Mouse (Mus musculus) Patski (cell line): ENCODE measurements at regions not wholly inside any gene's neighbourhood (a gene's known extent, or its start where the extent isn't known, plus 50 kb on each side); places are given as distances from the start of the nearest gene placed in this dataset.

Experiments used
- ATAC-seq: fragments of 100-300 bp; one replicate; pipeline ENCODE4 v1.8.0; 2021
- CTCF ChIA-PET: fragments of 350-600 bp; sonication (Branson Sonifier 250); formaldehyde crosslinking; loops from one replicate; lab custom pipeline; 2022; ENCODE audit warnings: inconsistent platforms; lab: Charles Lee
- POLR2A ChIA-PET: fragments of 350-600 bp; sonication (Branson Sonifier 250); formaldehyde crosslinking; loops from one replicate; lab custom pipeline; 2022; ENCODE audit warnings: antibody characterized with exemption, inconsistent platforms; lab: Charles Lee
- DNase-seq: peaks from one replicate; pipeline ENCODE4 v3.0.0-alpha.2; 2011; ENCODE audit warnings: low read depth, low spot score
- H3K27me3 ChIP-seq: fragments of 371-371 bp; one replicate; pipeline ENCODE4 v1.5.1; 2021
- CTCF ChIP-seq: fragments of 100-300 bp; IDR thresholded peaks from one replicate; pipeline ENCODE4 v1.5.1; 2021
- in situ Hi-C: fragments of 300-500 bp; cut with MboI; formaldehyde crosslinking; loops from 3 replicates; pipeline ENCODE4 v1.11.1; 2018; ENCODE audit warnings: low pct_unique_long_range_greater_than_20kb, mixed read lengths

DNA sequence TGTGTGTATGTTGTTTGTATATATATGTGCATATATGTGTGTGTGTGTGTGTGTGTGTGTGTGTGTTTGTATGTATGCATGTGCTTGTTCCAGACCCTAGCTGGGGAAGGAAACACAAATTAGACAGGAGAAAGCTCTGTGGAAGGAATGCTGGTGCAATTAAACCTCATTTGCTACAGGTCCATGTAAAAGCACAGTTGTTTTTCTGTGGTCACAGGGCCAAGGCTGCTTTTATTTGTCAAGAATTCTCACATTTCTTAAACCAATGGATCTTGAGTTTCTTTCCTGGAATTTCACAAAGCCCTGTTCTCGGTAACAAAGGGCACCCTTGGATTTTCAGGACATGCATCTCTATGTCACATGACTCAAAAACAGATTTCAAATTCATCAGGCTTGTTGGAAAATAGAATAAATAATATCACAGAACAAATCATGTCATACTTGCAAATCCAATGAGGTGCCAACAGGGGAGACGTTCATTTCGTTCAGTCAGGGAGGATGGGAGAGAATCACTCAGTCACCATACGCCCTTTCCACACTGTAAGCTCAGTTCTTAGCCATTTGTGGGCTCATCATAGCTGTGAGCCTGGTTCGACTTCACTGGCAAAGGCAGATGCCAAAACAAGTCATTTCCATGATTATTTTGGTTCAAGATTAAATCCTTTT is 222.4 kb upstream of the Sox11 start:
- ATAC-seq (no peak), DNase-seq (no peak)
- TF ChIP-seq CTCF: no peak
- ChIA-PET POLR2A (no interaction called here), CTCF (no interaction called here)
- H3K27me3 ChIP-seq: no peaks in the 10 kb centered on the region
- in situ Hi-C loops: no loop called here

DNA sequence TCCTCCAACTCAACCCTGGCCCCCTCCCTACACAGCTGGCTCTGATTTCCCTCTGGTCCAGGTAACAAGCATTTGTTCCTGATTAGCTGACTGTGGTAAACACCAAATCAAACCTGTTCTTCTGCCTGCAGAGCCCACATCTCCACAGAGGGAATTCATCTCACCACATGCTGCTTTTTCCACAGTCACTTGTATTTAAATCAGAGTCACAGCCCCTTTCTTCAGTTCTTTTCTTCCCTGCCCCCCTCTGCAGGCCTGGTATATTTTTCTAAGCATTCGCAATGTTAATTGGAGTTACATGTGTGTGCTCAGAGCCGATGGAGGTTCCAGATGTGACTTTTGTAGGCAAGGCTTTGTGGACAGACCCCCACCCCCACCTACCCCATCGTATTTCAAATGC is 221.5 kb upstream of the Sox11 start:
- POLR2A ChIA-PET: no interaction called here
- in situ Hi-C loops: no loop called here
- no peaks in the 10 kb centered on the region for H3K27me3 ChIP-seq
- CTCF ChIA-PET: no interaction called here
- TF ChIP-seq CTCF: no peak
- no peak for ATAC-seq
- DNase-seq: no peak

DNA sequence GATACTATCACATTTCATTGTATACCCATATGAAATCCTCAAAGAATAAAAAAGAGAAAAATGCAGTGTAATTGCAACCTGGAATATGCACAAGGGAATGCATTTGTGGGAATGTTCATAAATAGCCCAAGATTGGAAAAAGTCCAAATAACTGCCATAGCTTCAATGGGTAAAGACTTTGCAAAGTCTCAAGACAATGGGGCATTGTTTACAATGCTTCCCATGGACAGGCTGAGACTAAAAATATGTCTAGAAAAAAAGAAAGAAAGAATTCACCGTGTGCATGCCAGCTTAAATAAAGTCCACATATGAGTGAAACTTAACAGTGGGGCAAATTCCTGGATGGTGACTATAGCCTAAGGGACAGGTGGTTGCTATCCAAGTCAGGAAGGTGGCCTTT is 210.4 kb upstream of the Sox11 start:
- ChIA-PET CTCF (no interaction called here), POLR2A (no interaction called here)
- in situ Hi-C loops: no loop called here
- TF ChIP-seq CTCF: no peak
- ATAC-seq: no peak
- DNase-seq: peak; percentile 55
- no peaks in the 10 kb centered on the region for H3K27me3 ChIP-seq

DNA sequence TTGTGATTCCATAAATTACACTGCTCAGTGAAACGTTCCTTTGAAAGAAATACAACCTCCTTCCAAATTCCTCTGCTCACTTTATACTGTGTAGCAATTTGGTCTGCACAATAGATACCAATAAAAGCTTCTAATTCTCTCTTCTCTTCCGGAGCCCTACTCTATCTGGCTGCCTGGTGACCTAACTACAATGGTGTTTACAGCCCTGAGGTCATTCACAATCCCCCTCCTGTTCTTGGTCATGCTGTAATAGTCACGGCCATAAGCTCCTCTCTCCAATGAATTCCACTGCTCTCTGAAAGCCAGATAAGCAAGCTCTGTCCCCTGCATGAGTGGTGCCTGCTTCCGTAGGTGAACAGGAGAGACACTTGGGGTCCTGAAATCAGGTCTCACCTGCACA is 195.8 kb upstream of the Sox11 start:
- in situ Hi-C loops: no loop called here
- ChIA-PET POLR2A (interaction anchor here (0.6 kb wide), 1 partner anchor 36 kb away, joined by 3 read pairs; no protein-coding TSS in a partner anchor), CTCF (interaction anchor here (0.7 kb wide), 1 partner anchor 16 kb away, joined by 5 read pairs; no protein-coding TSS in a partner anchor)
- ATAC-seq (no peak), DNase-seq (no peak)
- no peaks in the 10 kb centered on the region for H3K27me3 ChIP-seq
- TF ChIP-seq CTCF: no peak

DNA sequence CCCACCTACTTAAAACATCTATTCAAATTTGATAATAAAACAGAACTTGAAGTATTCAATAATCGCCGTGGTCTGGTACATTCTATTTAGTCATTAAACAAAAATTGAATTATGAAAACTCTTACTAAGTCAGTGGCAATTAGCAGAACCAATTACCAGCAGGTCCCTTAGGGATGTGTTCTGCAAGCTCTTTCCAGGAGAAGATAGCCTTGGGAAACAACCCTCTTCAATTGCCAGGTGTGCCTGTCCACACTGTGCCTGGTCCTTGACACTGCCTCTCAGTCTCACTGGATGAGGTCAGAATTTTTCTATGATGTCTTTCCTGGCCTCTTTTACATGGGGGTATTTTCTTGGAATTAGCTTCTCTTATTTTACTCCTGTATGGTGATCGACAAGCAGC is 195.1 kb upstream of the Sox11 start:
- ATAC-seq: no peak
- no peak for TF ChIP-seq CTCF
- in situ Hi-C loops: no loop called here
- no peaks in the 10 kb centered on the region for H3K27me3 ChIP-seq
- ChIA-PET POLR2A (interaction anchor here (0.6 to 0.7 kb wide), 3 partner anchors 8 to 57 kb away, joined by 3 to 6 read pairs (median 4); no protein-coding TSS in a partner anchor), CTCF (no interaction called here)
- DNase-seq: no peak

DNA sequence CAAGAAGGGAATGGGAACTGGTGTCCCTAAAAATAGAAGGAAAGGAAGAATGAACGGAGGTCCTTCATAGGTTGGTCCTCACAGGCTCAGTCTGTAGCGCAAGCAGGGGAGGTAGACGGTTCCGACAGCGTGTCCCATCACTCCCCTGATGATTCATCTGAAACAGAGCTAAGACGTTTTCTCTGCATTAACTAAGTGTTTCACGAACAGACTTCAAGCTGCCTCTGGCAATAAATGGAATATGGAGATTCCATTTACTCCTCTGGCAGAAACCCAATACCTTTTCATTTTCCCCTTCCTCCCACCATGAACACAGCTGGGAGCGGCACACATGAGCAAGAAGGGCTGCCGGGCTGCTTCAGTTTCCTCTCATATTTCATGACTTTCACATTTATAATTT is 194.6 kb upstream of the Sox11 start:
- no peaks in the 10 kb centered on the region for H3K27me3 ChIP-seq
- no peak for ATAC-seq
- ChIA-PET CTCF (no interaction called here), POLR2A (interaction anchor here (0.6 to 0.7 kb wide), 2 partner anchors 48 to 58 kb away, joined by 3 to 6 read pairs; no protein-coding TSS in a partner anchor)
- no peak for TF ChIP-seq CTCF
- in situ Hi-C loops: no loop called here
- DNase-seq: no peak

DNA sequence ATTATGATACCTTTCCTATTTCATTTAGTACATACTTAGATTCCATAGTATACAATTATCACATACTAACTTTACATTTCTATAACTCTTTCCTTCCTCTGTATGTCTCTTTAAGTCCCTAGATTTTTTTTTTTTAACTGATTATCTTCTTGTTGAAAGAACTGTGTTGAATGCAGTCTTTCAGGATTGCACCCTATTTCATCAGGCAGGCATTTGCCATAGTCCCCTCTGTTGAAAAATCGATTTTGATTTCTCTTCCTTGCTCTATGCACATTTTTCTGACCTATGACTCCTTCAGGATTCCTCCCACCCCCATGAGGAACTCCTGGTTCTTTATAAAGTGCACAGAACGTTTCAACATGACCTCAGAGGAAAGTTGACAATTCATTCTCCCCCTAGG is 183.2 kb upstream of the Sox11 start:
- ChIA-PET POLR2A (no interaction called here), CTCF (no interaction called here)
- ATAC-seq (no peak), DNase-seq (no peak)
- no peak for TF ChIP-seq CTCF
- no peaks in the 10 kb centered on the region for H3K27me3 ChIP-seq
- in situ Hi-C loops: no loop called here

DNA sequence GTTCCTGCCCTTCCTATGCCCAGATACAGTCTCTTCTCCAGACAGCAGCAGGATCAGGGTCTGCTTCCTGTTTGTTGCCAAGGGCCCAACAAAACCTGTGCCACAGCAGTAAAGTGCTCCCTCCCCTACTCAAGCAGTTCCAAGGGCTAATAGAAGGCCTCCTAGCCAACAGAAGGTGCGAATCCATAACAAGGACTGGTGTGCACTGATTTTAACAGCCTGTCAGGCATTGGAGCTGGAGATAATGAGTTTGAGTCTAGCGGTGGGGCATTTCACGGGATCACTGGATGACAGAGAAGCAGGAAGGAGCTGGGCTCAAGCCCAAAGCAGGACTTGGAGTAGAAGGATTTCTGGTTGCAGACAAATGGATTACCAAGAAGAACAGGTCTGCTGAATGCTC is 170.9 kb upstream of the Sox11 start:
- POLR2A ChIA-PET: no interaction called here
- no peaks in the 10 kb centered on the region for H3K27me3 ChIP-seq
- DNase-seq (no peak), ATAC-seq (no peak)
- in situ Hi-C loops: no loop called here
- TF ChIP-seq CTCF: no peak
- CTCF ChIA-PET: interaction anchor here (0.6 to 0.7 kb wide), 2 partner anchors 11 to 161 kb away, joined by 3 read pairs; no protein-coding TSS in a partner anchor

DNA sequence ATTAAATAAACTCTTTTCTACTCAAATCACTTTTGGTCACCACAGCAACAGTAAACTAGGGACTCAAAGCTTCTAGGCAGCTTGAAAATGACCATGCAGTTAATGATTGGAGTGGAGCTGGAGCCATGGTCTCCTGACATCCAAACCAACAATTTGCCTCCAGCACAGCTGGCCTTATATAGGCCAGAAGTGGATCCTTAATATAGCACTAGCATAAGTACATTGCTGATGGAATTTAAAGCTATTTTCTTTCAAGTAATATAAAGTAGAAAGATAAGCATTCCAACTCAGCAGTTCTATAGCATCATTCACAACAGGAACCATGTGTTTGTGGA is 165.8 kb upstream of the Sox11 start:
- no peak for TF ChIP-seq CTCF
- ATAC-seq (peak; percentile 26), DNase-seq (no peak)
- no peaks in the 10 kb centered on the region for H3K27me3 ChIP-seq
- CTCF ChIA-PET: interaction anchor here (0.7 kb wide), 1 partner anchor 18 kb away, joined by 3 read pairs; no protein-coding TSS in a partner anchor
- in situ Hi-C loops: loop anchor here (5.0 kb wide), 1 partner anchor 166 kb away; the partner anchor contains the start of gene Sox11
- POLR2A ChIA-PET: interaction anchor here (1.3 kb wide), 1 partner anchor 23 kb away, joined by 4 read pairs; no protein-coding TSS in a partner anchor

DNA sequence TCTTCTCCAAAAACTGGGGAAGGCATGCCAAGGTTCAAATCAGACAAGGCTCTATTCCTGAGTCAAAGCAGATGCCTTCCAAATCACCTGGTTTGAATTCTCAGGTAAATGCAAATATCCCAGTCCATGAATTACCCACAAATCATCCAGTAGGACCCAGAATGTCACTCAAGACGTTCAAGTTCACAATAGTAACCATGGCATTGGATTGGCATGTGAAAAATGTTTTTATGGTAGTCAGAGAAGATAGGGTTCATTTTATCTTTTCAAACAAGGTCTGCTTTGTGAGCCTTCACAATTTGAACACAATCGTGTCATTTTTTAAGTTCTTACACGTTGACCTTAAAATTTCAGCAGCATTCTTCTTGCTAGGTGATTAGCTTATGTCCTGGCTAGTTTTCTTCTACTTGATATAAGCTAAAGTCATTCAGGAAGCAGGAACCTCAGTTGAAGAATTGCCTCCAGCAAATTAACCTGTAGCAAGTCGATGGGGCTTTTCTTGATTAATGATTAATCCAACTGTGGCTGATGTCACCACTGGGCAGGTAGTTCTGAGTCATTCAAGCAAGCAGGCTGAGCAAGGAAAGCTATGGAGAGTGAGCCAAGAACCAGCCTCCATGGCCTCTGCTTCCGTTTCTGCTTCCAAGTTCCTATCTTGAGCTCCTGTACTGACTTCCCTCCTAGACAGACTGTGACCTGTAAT is 165.3 kb upstream of the Sox11 start:
- H3K27me3 ChIP-seq: no peaks in the 10 kb centered on the region
- TF ChIP-seq CTCF: no peak
- ATAC-seq: no peak
- DNase-seq: peak; percentile 55
- in situ Hi-C loops: loop anchor here (5.0 kb wide), 1 partner anchor 165 kb away; the partner anchor contains the start of gene Sox11
- ChIA-PET POLR2A (no interaction called here), CTCF (interaction anchor here (0.7 kb wide), 1 partner anchor 18 kb away, joined by 3 read pairs; no protein-coding TSS in a partner anchor)
